Mouse (Mus musculus): ENCODE results near the gene Klc3.
A peak's percentile ranks its signal among the peaks of the same experiment; 100 is the strongest.

The Klc3 gene

DNA sequence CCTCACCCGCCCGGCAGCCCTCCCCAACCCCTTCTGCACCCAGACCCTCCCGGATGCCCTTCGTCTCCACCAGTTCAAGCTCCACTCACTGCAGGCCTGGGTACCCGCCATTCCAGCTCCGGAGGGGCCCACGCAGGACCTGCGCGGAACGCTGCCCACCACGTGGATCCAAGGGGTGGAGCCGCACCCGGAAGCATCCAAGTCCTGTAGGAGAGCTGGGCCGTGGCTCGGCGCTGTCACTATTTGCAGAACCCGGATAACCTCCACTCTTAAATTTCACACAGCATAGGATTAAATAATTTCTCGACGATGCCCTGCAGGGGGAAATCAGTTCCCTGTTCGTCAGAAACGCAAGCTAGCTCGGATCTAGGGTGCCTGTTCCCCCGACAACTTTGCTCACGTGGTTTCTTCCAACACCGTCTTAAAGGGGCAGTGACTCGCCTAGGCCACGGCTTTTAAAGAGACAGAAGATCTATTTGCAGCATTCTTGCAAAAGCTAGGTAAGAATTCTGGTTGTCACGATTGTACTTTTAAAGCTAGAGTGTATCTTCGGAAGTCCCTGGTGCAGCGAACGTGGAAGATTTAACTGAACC lies 44.5 kb downstream of the Klc3 start, which contains the start of the genes Cd3eap and Ppp1r13l:
TSS of gene Cd3eap (minus strand) at position 185 of the 593 bp plus-strand sequence.
TSS of gene Ppp1r13l (plus strand) at position 451 of the 593 bp plus-strand sequence.
- DNase-seq, result peak; percentile 92

DNA sequence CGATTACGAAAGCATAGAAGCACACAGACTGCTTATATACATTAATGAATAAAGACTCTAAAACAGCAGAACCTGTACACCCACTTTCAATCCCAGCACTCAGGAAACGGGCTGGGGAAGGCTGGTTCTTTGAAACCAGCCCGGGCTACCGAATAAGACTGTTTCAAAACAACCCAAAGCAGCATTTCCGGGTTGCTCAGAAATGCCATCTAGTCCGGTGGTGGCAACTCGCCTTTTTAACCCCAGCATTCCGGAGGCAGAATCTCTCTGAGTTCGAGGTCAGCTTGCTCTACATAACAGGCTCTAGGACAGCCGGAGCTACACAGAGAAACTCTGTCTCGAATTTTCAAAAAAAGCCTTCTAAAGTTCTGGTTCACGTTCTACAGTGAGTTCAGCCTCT lies 45.3 kb downstream of the Klc3 start:
- no peak for DNase-seq

DNA sequence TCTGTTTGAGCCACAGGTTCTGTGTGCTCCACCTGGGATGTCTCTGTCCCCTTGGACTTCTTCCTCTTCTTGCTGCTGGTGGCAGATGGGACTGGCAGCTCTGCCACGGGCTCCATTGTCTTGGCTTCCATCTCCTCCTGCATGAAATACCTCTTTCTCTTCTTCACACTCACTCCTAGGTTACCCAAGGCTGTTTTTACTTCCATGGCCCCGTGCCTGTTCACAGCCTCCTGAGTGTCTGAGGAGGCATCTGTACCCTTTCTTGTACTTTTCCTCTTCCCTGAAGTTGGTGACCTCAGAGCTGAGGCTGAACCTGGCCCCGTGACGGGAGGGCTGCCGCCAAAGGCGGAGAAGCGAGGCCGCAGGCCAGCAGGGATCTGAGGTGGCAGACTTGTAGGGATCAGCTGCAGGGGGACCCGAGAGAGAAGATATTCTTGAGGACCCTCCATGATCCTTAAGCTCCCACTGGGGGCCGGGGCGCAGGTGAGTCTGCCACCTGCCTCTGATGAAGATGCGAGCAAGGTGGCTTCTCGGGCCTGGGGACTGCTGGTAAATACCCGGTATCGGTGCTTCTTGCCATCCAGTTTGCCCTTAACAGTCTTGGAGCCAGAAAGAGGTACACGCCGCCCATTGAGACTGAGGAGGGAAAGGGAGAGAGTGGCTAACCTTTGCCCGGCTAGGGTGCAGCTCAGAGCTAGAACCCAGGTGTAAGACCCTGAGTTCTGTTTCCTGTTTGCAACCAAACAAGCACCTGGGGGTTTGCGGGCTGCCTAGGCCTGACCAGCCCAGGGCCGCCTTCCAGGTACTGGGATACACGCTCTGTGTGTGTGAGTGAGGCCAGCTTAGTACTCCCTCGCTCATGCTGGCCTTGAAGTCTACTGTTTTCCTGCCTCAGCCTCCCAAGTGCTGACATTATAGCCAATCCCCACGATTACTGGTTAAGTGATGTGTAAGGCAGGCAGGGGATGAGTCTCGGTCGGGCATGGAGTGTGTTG lies 46.2 kb downstream of the Klc3 start:
- DNase-seq, result no peak

DNA sequence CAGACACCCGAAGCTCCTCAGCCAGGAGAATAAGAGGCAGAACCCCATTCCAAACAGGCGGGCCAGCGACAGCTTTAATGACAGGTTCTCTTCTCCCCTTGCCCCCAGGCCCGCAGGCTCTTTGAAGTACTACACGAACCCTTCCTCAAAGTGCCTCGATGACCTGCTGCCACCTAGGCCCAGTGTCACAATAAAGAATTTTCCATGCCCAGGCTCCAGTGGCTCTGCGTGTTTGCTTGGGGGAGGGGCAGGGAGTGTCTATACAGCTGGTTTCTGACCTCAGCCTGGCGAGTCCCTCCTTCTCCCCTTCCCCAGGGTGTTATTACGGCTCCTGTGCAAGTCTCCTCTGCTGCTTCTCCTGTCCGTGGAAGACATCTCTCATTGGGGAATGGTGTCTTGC lies 47.6 kb downstream of the Klc3 start:
- no peak for DNase-seq

GRCm38 (mm10) chr7:19354991-19355390 lies 48.9 kb downstream of the Klc3 start:
- DNase-seq, result no peak

DNA sequence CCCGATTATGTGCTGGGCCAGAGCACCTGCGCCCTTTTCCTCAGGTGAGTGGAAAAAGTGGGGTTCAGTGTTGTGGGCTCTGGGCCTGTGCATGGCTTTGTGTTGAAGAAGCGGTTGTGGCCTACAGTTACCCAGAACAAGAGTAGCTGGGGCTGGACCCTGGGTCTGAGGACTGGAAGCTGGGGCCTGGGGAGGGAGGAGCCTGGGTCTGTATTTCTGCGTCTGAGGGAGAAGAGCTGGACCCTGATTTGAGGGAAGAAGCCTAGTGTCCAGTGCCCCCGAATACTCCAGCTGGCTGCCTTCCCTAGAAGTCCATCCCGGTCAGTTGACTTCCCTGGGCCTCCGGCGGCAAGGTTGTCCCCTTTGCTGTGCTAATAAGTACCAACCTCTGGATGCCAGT lies 53.7 kb downstream of the Klc3 start:
- DNase-seq, result no peak

DNA sequence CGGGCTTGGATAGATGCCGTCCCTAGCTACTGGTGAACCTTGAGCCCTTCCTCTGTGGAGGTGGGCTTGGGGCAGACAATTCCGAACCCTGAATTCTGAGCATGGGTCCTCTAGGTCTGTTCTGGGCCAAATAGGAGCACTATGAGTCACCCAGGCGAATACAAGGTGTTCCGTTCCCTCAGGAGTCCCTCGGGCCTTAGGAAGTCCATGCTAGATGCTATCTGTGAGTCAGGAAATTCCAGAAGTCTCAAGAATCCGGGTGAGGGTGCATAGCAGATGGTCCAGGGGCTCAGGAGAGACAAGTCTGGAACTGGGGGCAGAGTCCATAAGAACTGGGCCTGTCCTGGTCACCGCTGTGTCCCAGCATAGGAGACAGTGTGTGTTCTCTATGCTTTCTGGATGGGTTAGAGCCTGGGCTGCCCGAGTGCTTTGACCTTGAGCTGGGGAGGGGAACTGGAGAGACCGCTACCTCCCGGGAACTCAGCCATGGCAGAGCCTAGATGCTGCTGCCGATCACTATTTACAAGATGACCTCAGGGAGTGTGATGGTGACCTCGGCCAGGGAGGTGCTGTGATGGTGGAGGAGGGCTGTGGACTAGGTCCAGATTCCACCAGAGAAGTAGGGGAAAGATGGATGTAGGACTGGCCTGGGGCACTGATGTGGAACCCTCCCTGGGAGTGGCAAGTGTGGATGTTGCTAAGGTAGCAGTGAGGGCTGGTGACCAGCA lies 54.6 kb downstream of the Klc3 start:
- DNase-seq, result peak; percentile 14

DNA sequence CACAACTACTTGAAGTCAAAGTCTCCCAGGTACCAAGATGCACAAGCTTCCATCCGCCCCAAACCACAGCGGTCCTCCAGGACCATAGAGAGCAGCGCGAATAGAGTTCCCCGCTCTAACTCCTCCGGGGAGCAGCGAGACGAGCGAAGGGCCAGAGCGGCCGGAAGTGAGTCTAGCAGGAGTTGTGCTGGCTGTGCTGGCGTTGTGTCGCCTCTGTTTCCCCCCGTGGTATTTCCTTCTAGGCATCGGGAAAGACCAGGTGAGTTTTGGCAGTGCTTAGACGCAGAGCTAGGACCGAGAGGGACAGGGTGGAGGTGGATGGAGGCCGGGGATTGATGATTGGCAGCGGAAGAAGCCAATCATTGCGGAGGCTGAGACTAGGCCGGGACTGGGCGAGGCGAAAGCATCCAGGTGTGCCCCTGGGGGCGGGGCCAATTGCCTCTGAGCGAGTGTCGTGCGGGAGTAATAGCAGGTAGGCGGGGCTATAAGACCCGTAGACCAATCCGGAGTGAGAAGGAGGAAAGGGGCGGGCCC lies 58.9 kb downstream of the Klc3 start:
- DNase-seq, result peak; percentile 98

Measured in kidney, postnatal 10 days (tissue).